Mouse (Mus musculus) small intestine, adult 2 months (tissue): ENCODE results near the gene Sema4d.

Experiments used
- CTCF ChIP-seq: fragments of 200-500 bp; IDR thresholded peaks from 2 replicates; pipeline ENCODE4 v1.5.1; 2012; ENCODE audit warnings: low read depth, mild to moderate bottlenecking, control low read depth, inconsistent platforms, low read length, moderate library complexity, mixed read lengths; ENCODE audit not compliant: insufficient replicate concordance, insufficient read length; ENCODE audit errors: extremely low read depth
- POLR2A ChIP-seq: fragments of 200-500 bp; IDR thresholded peaks from 2 replicates; pipeline ENCODE4 v1.6.1; 2012; ENCODE audit warnings: low read depth, mild to moderate bottlenecking, control low read depth, inconsistent platforms, low read length, moderate library complexity

DNA sequence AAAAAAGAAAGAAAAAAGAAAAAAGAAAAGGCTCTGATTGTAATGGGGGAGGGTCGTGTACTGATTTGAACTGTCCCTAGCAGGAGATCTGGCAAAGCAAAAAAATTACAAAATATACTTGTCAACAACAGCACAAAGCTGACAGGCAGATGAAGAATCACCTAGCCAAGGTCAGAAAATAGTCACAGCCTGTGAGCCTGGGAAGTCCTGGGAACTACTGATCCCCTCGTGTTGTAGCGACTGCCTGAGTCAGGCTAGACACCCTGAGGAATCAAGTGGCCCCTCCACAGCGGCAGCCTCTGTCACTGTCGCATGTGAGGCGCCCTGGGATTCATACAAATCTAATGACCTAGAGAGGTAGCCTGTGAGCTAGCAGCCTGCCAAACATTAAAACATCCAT, 25.8 kb upstream of the Sema4d start:
- no peak for TF ChIP-seq CTCF
- no peak for TF ChIP-seq POLR2A
